Mouse (Mus musculus): Measurements from ENCODE around the gene Kmt2d. TPM values are rescaled to one million over a fixed set of nuclear protein-coding genes. Genes with fewer than 3 reads are reported as not detected.

Gene Kmt2d
- total and polyA plus RNA-seq, 2 experiments from 2014 or later, result 6.0 to 31.6 TPM

DNA sequence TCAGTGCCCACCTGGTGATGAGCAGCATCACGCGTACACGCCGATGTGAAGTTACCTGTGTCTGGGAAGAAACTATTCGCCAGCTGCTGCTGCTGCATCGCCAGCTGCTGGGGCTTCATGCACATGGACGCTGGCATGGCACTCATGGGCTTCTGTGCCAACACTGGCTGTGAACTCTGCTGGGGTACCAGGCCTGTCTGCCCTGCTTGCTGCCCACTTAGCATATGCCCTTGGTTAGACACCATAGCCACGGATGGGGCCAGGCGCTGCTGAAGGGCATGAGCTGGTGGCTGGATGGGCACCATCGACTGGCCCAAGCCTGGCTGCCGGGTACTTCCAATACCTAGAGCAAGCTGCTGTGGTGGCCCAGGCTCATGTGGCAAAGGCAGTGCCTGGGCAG lies 21.8 kb downstream of the Kmt2d start:
- Histone ChIP-seq H3K4me3 (ENCODE audit: low read depth, low read length) (no peak overlapping the region), H3K36me3 (replicated peaks; ENCODE audit: control insufficient read depth, insufficient read depth, low read length) (peaks cover 100% of the 10 kb centered on the region), H3K9me3 (replicated peaks; ENCODE audit: control insufficient read depth, low read length) (no peaks in the 10 kb centered on the region), H3K9ac (replicated peaks; ENCODE audit: low read depth, low read length) (no peak overlapping the region), H3K27me3 (ENCODE audit: control insufficient read depth, insufficient read depth, low read length) (no peaks in the 10 kb centered on the region), H3K4me2 (ENCODE audit: low read depth, low read length) (no peak overlapping the region), H3K27ac (ENCODE audit: low read depth) (no peak overlapping the region), H3K4me1 (ENCODE audit: control insufficient read depth, insufficient read depth) (no peaks in the 10 kb centered on the region)
- WGBS, result 92% methylated on average over 11 of the region's 11 CpGs
- no peak for TF ChIP-seq CTCF (IDR thresholded peaks at IDR 0.05; ENCODE audit: low read depth)
- no peak for TF ChIP-seq EP300 (IDR thresholded peaks at IDR 0.05; ENCODE audit: low read depth)
- DNase-seq (ENCODE audit: low spot score), result no peak
- no peak for ATAC-seq (ENCODE audit: insufficient read depth, low read depth)

DNA sequence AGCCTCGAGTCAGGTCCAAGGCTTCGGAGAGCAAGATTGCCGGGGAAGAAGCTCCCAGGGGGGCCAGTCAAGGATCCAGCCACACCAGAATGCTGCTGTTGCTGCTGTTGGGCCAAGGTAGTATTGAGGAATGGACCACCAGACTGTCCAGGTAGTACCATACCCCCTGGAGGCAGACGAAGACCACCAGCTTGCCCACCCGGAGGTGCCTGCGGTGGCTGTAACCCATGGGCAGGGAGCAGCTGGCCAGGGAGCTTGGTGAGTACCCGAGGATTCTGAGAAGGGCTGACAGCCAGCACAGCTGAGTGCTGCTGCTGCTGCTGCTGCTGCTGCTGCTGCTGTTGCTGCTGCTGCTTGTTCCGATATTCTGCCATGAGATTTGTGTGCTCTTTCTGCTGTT lies 24.9 kb downstream of the Kmt2d start:
- Histone ChIP-seq H3K27me3 (ENCODE audit: control insufficient read depth, insufficient read depth, low read length) (no peaks in the 10 kb centered on the region), H3K4me2 (ENCODE audit: low read depth, low read length) (no peak overlapping the region), H3K9ac (replicated peaks; ENCODE audit: low read depth, low read length) (no peak overlapping the region), H3K27ac (ENCODE audit: low read depth) (no peak overlapping the region), H3K4me3 (ENCODE audit: low read depth, low read length) (no peak overlapping the region), H3K9me3 (replicated peaks; ENCODE audit: control insufficient read depth, low read length) (no peaks in the 10 kb centered on the region), H3K36me3 (replicated peaks; ENCODE audit: control insufficient read depth, insufficient read depth, low read length) (peaks cover 100% of the 10 kb centered on the region), H3K4me1 (ENCODE audit: control insufficient read depth, insufficient read depth) (no peaks in the 10 kb centered on the region)
- DNase-seq (ENCODE audit: low spot score) (no peak), ATAC-seq (ENCODE audit: insufficient read depth, low read depth) (no peak)
- 85% methylated on average over 8 of the region's 8 CpGs for WGBS
- TF ChIP-seq EP300 (IDR thresholded peaks at IDR 0.05; ENCODE audit: low read depth), result no peak
- TF ChIP-seq CTCF (IDR thresholded peaks at IDR 0.05; ENCODE audit: low read depth), result no peak

DNA sequence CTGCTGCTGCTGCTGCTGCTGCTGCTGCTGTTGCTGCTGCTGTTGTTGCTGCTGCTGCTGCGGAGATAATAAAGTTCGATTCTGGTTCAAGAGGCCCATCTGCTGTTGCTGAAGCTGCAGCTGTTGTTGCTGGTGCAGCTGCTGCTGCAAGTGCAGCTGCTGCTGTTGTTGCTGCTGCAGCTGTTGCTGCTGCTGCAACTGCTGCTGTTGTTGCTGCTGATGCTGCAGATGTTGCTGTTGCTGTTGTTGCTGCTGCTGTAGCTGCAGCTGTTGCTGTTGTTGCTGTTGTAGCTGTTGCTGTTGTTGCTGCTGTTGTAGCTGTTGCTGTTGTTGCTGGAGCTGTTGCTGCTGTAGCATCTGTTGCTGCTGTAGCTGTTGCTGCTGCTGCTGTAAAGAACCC lies 25.9 kb downstream of the Kmt2d start:
- no peak for DNase-seq (ENCODE audit: low spot score)
- H3K9me3 ChIP-seq (replicated peaks; ENCODE audit: control insufficient read depth, low read length), result no peaks in the 10 kb centered on the region
- no peaks in the 10 kb centered on the region for H3K4me1 ChIP-seq (ENCODE audit: control insufficient read depth, insufficient read depth)
- H3K27ac ChIP-seq (ENCODE audit: low read depth), result no peak overlapping the region
- no peak overlapping the region for H3K4me3 ChIP-seq (ENCODE audit: low read depth, low read length)
- no peak overlapping the region for H3K9ac ChIP-seq (replicated peaks; ENCODE audit: low read depth, low read length)
- 95% methylated on average over 2 of the region's 2 CpGs for WGBS
- no peaks in the 10 kb centered on the region for H3K27me3 ChIP-seq (ENCODE audit: control insufficient read depth, insufficient read depth, low read length)
- H3K36me3 ChIP-seq (replicated peaks; ENCODE audit: control insufficient read depth, insufficient read depth, low read length), result peaks cover 100% of the 10 kb centered on the region
- TF ChIP-seq EP300 (IDR thresholded peaks at IDR 0.05; ENCODE audit: low read depth) (no peak), CTCF (IDR thresholded peaks at IDR 0.05; ENCODE audit: low read depth) (no peak)
- ATAC-seq (ENCODE audit: insufficient read depth, low read depth), result no peak
- H3K4me2 ChIP-seq (ENCODE audit: low read depth, low read length), result no peak overlapping the region

DNA sequence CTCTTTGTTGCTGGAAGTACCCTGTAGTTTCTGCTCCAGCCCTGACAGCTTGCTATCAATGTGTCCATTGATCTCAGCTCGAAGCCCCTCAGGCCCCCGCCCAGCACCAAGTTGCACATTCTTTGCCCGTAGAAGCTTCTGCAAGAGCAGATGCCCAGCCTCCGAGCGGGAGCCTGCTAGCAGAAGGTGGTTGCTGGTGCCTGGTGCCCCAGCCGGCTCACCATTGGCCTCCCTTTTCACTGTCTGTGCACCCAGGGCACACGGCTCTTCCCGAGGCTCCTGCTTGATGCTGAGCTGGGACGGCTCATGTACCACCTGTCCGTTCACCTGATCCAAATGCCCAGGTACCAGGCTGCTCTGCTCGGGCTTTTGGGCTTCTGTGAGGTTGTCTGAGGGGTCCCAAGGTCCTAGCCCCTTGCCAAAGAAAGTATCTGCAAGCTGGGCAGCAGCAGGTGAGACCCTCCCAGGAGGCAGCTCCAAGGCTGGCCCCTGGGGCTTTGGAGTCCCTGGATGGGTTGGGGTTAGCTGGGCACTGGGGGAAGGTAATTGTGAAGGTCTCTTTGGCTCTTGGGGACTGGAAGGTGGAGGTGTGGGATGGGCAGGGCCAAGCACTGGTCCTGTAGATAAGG lies 27.3 kb downstream of the Kmt2d start:
- 88% methylated on average over 11 of the region's 11 CpGs for WGBS
- DNase-seq (ENCODE audit: low spot score) (no peak), ATAC-seq (ENCODE audit: insufficient read depth, low read depth) (no peak; the same call in 1 of the 2 replicates)
- no peak overlapping the region for H3K27ac ChIP-seq (ENCODE audit: low read depth)
- no peak overlapping the region for H3K4me2 ChIP-seq (ENCODE audit: low read depth, low read length)
- no peaks in the 10 kb centered on the region for H3K27me3 ChIP-seq (ENCODE audit: control insufficient read depth, insufficient read depth, low read length)
- no peak for TF ChIP-seq CTCF (IDR thresholded peaks at IDR 0.05; ENCODE audit: low read depth)
- no peak for TF ChIP-seq EP300 (IDR thresholded peaks at IDR 0.05; ENCODE audit: low read depth)
- peaks cover 100% of the 10 kb centered on the region for H3K36me3 ChIP-seq (replicated peaks; ENCODE audit: control insufficient read depth, insufficient read depth, low read length)
- no peaks in the 10 kb centered on the region for H3K4me1 ChIP-seq (ENCODE audit: control insufficient read depth, insufficient read depth)
- no peak overlapping the region for H3K4me3 ChIP-seq (ENCODE audit: low read depth, low read length)
- no peak overlapping the region for H3K9ac ChIP-seq (replicated peaks; ENCODE audit: low read depth, low read length)
- H3K9me3 ChIP-seq (replicated peaks; ENCODE audit: control insufficient read depth, low read length), result no peaks in the 10 kb centered on the region

DNA sequence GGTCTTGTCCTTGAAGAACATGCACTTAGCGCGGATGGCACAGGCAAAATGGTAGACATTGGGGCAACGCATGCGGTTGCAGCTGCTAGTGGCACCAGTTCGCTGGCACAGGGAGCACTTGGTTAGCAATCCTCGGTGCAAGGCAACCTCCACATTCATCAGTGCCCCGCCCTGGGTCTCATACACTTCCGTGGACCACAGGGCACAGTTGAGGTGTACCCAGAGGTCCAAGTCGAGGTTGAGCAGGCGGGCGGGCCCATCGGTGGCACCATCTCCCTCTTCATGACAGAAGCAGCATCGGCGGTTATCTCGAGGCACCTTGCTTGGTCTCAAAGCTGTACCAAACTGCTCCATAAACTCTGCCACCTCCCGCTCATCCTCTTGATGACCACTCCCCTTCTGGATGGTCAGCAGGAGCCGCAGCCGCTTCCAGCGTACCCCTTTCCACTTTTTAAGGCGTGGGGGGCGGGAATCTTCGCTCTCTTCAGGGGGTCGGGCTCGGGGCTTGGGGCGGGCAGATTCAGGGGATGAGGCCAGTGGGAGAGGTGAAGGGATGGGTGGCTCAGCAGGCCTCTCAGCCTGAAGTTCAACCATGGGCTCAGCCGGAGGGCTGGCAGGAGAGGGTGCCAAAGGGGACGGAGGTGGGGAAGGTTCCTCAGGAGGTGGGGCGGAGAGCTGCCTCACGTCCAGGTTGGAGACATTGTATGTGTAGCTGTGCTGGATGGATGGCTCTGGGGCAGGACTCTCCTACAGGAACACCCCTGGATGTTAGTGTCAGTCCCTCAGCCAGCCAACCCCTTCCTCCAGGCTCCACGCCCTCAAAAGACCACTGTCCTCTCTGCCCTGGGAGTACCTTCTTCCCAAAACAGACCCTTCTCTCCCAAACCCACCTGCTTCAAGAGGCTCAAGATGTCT lies 31.1 kb downstream of the Kmt2d start:
- H3K27me3 ChIP-seq (ENCODE audit: control insufficient read depth, insufficient read depth, low read length), result no peaks in the 10 kb centered on the region
- TF ChIP-seq EP300 (IDR thresholded peaks at IDR 0.05; ENCODE audit: low read depth) (no peak), CTCF (IDR thresholded peaks at IDR 0.05; ENCODE audit: low read depth) (no peak)
- ATAC-seq (ENCODE audit: insufficient read depth, low read depth), result no peak
- no peak for DNase-seq (ENCODE audit: low spot score)
- H3K27ac ChIP-seq (ENCODE audit: low read depth), result no peak overlapping the region
- no peak overlapping the region for H3K4me3 ChIP-seq (ENCODE audit: low read depth, low read length)
- WGBS, result 93% methylated on average over 30 of the region's 30 CpGs
- H3K9ac ChIP-seq (replicated peaks; ENCODE audit: low read depth, low read length), result no peak overlapping the region
- H3K4me1 ChIP-seq (ENCODE audit: control insufficient read depth, insufficient read depth), result no peaks in the 10 kb centered on the region
- H3K4me2 ChIP-seq (ENCODE audit: low read depth, low read length), result no peak overlapping the region
- no peaks in the 10 kb centered on the region for H3K9me3 ChIP-seq (replicated peaks; ENCODE audit: control insufficient read depth, low read length)
- peaks cover 100% of the 10 kb centered on the region for H3K36me3 ChIP-seq (replicated peaks; ENCODE audit: control insufficient read depth, insufficient read depth, low read length)
